Mouse (Mus musculus) heart, postnatal 25 days (tissue): ENCODE measurements around the gene Oit3. TPM values are rescaled to one million over a fixed set of nuclear protein-coding genes. Genes with fewer than 3 reads are reported as not detected.

Experiments used
- DNase-seq: peaks from one replicate; pipeline ENCODE4 v3.0.0; 2022; ENCODE audit warnings: low spot score
- intact Hi-C: fragments of 180-260 bp; cut with DNase I; formaldehyde crosslinking; loops from one replicate; pipeline ENCODE4 v1.15.1; 2025
- total RNA-seq, 2 experiments: library from RNA; stranded (reverse); gene quantifications; 2 replicates each; pipeline ENCODE4 v1.2.3; 2021

Oit3 gene
- total RNA-seq, result not detected

DNA sequence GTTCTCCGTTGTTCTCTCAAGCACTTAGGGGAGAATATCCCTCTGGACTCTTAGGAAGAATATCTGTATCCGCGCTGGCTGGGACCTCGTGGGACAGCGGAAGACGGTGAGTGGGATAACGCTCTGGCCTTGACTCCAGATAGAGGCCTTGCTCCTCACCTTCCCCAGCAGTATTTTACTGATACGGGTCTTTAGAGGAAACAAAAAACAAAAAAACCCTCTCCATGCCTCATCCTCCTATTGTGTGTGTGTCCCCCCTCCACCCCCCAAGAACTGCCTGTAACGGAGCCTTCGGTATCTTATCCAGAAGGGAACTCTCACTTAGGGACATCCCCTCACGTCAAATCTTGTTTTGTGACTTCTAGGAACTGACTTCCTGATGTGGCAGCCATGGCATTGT, at the start of gene Oit3:
Gene Oit3 (minus strand): TSS at position 44 of the 400 bp plus-strand sequence.
- intact Hi-C loops, result no loop called here
- no peak for DNase-seq

DNA sequence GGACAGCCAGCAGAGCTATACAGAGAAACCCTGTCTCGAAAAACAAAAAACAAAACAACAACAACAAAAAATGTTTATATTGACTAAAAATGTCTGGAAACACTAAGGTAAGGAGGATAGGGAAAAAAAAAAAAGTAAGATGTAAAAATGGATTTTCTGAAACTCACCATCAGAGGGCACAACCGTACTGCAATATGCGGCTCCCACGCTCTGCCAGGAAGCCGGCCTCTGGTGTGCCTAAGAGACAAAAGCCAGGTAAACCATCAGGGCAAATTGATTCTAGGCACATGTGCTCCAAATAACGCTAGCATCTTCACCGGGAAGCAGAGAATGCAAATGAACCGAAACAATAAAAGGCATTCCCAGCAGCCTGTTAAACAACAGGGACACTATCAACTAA, 49.3 kb upstream of the Oit3 start:
- intact Hi-C loops, result loop anchor here (2.0 to 5.0 kb wide), 3 partner anchors 211 to 371 kb away; partner anchors contain the start of gene Micu1
- no peak for DNase-seq

DNA sequence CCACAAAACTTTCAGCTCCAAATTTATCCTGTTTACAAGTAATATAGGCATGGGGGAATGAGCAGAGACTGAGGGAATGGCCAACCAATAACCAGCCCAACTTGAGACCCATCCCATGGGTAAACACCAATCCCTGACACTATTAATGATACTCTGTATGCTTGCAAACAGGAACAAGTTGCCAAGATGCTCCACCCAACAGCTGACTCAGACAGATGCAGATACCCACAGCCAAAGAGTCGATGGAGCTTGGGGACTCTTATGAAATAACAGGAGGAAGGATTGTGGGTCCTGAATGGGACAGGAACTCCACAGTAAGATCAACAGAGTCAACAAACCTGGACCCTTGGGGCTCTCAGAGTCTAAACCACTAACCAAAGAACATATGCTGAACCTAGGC, 47.8 kb upstream of the Oit3 start:
- no peak for DNase-seq
- intact Hi-C loops, result no loop called here

DNA sequence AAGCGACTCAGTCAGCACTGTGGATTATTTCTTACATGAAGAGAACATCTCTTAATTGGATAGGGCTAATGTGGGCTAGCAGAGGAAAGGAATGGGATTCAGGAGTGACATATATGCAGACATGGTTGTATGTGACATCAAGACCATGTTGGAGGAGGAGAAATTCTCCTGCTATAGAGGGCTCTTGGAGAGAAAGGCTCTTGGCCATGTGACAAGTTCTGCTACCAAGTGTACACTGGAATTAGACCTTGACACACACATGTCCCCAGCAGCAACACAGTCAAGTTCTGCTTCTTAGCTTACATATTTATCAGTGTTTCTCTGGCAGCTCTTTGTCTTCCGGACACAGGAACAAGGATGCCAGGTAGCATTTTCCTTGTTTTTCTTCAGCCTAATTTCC, 45.8 kb upstream of the Oit3 start:
- intact Hi-C loops, result no loop called here
- DNase-seq, result no peak

DNA sequence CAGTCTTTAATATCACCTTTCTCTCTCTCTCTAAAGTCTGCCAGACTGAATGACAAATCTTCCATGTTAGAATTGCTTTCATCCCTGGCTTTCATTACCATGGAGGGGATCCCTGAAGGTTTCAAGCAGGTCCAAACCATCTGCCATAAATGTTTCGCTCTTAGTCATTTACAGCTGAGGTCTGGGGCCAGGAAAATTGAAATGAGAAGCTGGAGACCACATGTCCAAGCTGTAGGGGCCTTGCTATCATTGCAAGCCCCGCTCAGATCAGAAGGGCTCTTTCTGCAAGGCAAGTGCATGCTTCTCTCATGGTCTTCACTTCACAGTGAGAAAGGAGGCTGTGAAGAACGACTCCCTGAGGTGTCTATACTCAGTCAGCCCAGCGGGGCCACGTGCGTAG, 42.7 kb upstream of the Oit3 start:
- no peak for DNase-seq
- intact Hi-C loops, result no loop called here

DNA sequence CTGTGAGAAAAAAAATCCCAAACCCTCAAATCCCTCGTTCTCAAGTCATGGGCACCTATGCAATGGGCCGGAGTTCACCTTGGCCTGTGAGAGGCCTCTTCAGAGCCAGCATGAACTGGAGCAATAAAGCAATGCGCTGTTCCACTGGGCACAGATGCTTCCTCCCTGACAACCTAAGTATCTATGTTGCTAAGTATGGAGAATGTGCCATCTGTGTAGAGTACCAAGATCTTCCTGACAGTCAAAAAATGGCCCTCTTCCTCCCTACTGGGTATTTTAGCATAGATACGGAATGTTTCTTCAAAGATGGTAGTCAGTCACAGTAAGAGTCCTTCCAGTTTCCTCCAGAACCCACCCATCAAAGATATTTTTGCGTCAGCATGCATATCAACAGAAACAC, 39.8 kb upstream of the Oit3 start:
- intact Hi-C loops, result no loop called here
- DNase-seq, result no peak

DNA sequence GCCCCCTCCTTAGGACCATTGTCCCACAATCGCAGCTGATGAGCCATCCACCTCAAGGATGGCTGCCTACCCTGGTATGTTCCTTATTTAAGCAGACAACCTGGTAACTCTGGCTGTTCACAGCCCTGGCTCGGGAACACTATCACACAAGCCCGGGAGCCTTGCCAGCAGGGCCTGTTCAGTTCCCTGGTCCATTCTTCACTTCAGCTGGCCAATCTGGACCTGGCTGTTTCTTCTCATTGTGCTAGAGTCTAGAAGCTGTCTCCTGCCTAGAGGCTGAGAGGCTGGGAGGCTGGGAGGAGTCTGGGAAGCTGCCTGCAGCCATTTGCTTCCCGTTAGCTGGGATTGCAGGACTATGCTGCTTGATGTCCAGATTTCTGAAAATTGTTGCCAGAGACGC, 28.9 kb upstream of the Oit3 start:
- DNase-seq, result peak; percentile 44
- intact Hi-C loops, result no loop called here

DNA sequence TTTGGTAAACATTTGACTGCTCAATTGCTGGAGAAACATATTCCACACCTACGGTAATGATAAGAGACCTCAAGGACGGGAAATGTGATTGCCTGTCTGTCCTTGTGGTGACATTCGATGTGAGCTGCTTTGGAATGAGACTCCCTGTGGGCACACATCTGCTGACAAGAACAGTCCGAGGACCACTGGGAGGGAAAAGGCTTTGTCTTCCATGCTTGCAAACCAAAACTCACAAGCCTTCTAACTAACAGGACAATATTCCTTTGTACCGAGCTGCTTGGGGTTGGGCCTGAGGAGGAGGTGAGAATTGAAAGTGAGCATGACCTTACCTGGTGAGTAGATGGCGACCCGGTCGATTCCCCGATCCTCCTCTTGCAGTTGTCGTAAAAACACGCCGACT, 25.7 kb upstream of the Oit3 start:
- no peak for DNase-seq
- intact Hi-C loops, result no loop called here

DNA sequence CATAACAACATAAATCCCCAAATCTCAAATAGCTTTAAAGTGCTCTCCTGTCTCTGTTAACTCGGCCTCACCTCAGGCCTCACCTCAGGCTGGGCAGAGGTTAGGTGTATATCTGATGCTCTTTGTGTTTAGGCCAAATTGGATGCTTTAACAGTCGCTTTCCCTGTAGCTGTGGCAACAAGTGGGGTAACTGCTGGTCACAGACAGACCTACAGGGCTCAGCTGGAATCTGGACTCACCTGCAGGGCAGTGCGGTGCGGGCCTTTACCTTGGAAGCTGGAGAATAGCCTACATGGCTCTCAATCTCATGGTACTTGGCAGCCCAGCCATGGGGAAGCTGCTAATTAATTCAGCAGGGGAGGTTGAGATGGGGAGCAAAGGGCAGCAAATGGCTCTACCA, 25.0 kb upstream of the Oit3 start:
- DNase-seq, result no peak
- intact Hi-C loops, result no loop called here

DNA sequence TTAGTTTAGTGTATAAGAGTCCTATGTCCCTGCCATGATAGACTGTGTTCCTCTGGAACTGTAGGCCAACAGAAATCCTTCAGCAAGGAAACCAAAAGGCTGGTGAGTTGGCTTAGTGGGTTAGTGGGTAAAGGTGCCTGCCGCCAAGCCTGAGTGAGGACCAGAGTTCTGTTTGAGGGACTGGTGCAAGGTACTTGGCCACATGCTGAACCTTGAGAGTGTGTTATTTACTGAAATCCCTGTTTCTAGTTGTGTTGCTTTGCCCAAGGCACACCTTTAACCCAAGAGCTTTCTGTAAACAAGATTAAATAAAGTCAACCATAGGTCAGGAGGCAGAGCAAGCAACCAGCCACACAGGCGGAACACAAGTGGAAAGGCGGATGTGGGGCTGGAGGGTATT, 24.0 kb upstream of the Oit3 start:
- DNase-seq, result no peak
- intact Hi-C loops, result no loop called here

DNA sequence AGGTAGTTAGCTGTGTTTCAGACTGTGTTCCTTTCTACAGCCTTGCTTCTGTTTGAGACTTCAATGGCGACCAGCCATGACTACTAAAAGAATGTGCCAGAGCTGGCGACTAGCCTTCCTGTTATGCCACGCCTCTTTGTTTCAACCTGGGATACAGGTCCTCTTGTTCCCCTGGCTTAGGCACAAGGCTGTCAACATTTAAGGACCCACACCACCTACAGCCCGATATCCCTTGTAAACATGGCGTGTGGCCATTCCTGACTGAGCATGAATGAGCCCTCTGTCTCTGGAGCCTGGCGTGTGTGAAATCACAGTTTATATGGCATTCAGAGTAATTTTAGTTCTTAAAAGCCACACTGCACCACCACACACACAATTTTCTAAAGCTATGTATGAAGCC, 20.7 kb upstream of the Oit3 start:
- no peak for DNase-seq
- intact Hi-C loops, result no loop called here

DNA sequence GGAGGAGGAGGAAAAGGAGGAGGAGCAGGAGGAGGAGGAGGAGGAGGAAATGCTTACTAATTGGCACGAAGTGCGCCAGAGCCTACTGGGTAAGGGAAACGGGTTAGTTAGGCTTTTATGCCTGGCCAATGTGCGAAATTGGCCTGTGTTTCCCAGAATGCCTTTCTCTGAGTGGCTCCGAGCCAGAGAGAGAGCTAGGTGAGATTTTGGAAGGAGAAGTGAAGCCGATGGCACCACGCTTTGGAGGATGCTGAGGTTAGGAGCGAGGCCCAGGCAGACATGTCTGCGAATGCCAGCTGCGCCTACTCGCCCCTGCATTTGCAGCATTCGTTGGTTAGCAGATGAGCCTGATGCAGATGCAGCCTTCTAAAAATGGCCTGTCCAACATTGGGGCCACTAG, 18.2 kb upstream of the Oit3 start:
- intact Hi-C loops, result no loop called here
- DNase-seq, result no peak

DNA sequence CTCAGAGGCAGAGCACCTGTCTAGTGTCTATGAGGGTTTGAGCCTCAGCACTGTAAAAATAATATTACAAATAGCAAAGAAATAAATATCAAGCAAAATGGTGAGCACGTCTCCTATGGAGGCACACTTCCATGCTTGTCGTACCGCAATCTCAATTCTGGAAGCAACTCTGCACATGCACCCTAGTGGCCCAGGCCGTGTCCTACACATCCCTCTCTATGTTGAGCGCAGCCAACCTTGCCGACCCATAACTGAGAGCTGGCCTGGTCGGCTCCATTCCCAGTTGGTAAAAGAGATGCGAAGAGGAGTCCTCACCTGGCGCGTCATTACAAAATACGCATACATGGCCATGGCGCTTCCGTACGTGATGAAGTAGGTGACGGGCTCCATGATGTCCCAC, 13.1 kb upstream of the Oit3 start:
- intact Hi-C loops, result loop anchor here (5.0 kb wide), 2 partner anchors 363 to 408 kb away; no protein-coding TSS in a partner anchor
- DNase-seq, result no peak

DNA sequence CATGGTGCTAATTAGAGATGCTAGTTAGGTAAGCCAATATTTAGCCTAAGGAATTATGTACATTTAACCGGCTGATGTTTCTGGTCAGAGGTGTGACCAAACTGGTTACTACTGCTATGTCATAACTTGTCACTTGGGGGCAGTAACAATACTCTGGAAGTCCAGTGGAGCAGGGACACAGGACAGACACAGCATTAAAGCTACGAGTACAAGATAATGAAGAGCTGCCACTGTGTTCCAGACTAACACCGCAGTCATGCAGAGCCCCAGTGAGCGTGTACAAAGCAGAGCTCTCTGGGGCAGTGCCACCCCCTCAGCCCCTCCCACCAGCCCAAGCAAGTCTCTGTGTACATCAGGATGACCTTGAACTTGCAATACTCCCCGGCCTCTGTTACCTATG, 10.3 kb upstream of the Oit3 start:
- intact Hi-C loops, result loop anchor here (5.0 kb wide), 2 partner anchors 365 to 410 kb away; no protein-coding TSS in a partner anchor
- no peak for DNase-seq

DNA sequence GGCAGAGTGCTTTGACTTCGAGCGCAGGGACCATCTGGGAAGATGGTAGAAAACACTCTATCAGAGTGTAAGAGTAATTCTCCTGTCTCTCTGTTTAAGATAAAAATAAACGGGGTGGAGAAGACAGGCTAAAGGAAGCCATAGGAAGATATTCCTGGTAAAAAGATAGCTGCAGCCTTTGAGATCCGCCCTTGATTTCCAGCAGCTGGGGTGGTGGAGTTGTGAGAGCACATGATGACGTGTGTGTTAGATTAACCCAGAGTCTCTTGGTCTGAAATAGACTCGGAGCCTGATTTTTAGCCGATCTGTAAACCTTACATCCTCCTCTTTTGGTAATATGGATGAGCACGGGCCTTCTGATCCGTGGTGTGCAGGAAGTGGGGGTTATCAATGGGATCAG, 6.0 kb upstream of the Oit3 start:
- DNase-seq, result no peak
- intact Hi-C loops, result no loop called here

DNA sequence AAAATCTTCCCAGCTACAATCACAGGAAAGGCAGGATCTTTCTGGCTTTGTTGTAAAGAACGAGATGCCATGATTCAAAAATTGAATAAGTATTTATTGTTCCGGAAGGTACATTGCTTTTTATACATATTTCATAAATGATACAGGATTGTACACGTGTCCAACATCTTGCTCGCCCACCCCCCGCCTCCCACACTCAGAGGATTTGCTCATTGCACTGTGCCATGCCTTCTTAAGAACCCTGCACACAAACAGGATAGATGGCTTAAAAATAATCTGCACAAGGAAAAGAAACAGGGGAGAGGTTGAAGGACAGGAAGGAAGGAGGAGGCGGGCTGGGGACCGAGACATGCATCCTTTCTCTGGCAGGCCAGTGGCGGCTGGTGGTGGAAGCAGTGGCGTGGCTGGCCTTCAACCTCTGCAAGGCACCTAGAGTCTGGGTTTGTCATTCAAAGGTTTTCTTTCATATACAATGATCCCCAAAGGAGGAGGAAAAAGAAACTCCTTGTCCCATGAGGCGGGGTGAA, 5.4 kb upstream of the Oit3 start:
- intact Hi-C loops, result no loop called here
- no peak for DNase-seq

DNA sequence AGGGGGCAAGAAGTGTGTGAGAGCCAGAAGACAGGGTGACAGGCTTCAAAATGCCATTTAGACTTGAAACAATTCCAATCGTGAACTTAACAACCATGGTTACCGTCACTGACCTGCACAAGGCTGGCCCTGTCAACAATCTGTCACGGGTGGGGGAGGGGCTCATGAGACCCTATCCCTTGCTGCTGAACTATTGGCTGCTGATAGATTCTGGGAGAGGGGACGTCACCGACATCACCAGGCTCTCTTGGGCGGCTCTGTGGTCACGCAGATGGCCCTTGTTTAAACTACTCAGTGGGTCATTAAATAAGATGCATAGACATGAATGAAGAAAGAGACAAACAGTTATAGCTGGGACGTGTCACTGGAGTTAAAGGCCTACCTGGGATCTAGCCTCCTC, 3.1 kb upstream of the Oit3 start:
- no peak for DNase-seq
- intact Hi-C loops, result no loop called here

DNA sequence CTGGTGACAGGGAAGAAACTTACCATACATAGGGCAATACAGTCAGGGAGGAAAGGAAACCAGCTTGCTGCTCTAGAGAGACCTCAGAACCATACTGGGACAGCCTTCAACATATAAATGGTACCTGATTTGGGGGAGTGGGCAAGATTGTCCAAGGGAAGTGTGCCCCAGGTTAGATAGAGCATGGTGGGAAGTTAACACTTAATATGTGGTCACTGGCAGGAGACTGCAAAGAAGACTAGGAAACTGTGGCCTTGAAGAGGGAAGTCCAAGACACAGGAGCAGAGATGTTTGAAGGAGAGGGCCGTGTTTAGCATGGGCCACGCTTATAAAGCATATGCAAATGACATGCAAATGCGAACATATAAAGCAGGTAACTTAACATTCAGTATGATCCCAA, 2.5 kb upstream of the Oit3 start:
- intact Hi-C loops, result no loop called here
- DNase-seq, result no peak

DNA sequence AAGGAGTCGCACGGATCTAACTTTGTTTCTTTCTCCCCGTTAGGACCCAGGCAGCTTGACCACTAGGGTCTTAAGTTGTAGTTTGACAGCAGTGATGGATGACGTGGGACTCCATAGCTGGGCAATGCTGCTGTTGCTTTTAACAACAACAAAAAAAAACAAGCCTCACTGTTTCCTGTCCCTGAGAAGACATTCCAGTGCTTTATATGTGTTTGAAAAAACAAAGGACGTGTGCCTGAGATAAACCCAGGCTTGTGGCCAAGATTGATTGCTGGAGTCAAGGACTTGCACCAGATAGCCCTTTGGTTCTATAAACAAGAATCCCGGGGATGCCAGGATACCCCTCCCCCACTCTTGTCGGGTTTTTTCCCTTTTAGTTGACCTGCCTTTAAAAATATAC, 1.6 kb upstream of the Oit3 start:
- intact Hi-C loops, result no loop called here
- DNase-seq, result no peak

DNA sequence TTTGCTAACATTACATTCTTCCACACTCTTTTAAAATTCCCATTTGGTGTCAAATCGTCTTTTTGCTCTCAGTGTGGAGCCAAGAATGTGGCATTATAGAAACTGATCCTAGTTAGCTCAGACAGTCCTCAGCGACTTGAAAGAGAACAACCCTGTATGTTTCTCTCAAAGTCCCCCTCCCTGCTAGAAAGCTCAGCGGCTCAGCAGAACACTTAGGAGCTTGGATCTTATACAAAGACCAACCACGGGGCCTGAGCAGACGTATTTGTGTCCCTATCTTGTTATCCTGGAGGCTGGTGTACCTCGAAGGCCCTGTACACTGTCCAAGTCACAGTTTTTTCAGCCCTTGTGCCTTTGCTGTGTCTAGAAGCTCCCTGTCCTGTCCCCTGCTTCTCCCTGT, 1.4 kb downstream of the Oit3 start:
- intact Hi-C loops, result no loop called here
- no peak for DNase-seq

DNA sequence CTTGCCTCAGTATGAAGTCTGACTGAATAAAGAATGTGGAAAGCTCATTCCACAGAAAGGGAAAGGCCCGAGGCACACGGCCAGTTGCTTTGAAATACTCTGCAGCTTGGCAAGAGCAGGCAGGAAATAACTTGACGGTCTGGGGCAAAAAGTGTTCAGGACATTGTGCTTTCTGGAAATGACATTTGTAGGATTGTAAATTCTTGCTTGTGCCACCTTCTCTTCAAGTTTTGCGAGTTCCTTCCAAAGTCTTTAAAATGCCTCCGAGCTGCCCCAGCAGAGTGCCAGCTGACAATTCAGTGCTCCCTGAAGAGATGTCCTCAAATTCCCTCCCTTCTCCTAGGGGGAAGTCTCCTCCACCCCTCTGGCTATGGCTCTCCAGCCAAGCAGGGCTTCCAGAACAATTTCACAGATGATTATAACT, 2.1 kb downstream of the Oit3 start:
- intact Hi-C loops, result no loop called here
- peak; percentile 48 for DNase-seq

DNA sequence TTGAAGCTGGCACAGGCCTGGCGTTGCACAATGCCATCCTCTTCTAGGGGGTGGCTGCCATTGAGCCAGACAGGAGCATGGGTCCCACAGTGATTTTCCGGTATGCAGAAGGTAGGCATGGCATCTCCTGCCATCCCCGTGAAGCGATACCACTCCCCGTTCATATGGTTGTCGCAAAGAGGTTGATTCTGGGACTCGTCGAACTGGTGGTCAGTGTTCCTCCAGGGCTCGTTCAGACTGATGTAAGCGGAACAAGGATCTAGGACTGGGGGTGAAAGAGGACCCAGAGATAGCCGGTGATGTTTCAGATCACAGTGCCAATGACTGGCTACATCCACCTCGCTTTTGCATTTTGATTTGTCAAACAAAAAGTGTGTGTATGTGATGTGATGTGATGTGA, 2.9 kb downstream of the Oit3 start:
- intact Hi-C loops, result no loop called here
- no peak for DNase-seq

DNA sequence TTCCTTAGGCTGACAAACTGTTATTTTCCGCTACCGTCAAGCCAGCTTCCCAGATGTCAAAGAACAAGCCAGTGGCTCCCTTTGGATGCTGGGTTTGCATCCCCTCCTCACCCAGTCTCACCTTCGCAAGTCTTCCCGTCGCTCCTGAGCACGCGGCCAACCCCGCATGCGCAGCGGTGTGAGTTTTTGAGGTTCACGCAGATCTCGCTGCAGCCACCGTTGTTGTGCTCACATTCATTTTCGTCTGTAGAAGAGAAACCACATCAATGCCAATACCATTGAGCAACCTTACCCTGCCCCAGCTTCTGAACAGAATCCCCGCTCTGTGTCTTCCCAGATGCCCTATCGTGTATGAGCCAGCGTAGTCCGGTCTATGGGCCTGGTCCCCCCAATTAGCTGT, 5.8 kb downstream of the Oit3 start:
- no peak for DNase-seq
- intact Hi-C loops, result no loop called here
